Mouse (Mus musculus) midbrain, embryonic 14.5 days (tissue): ENCODE measurements around the gene Phf3. TPM values are rescaled to one million over a fixed set of nuclear protein-coding genes. Genes with fewer than 3 reads are reported as not detected.
"Not testable (repeated sequence)": the region's sequence is repeated elsewhere in the genome, so short reads cannot be mapped to it uniquely, and the experiment has no call there.

Experiments
- ATAC-seq: fragments of 200-750 bp; cut with Nextera tagmentation; 2 replicates; pipeline ENCODE4 v1.8.0; 2017; ENCODE audit warnings: moderate number of reproducible peaks, moderate library complexity; ENCODE audit not compliant: low FRiP score, low TSS enrichment
- DNase-seq: peaks from one replicate; pipeline ENCODE4 v3.0.0-alpha.2; 2015
- H3K27ac ChIP-seq: fragments of 300-500 bp; sonication (generic); replicated peaks from 2 replicates; pipeline ENCODE4 v1.5.1; 2014; ENCODE audit warnings: mild to moderate bottlenecking, low read depth, low read length, moderate library complexity
- H3K27me3 ChIP-seq: fragments of 300-500 bp; sonication (generic); 2 replicates; pipeline ENCODE4 v1.6.1; 2014; ENCODE audit warnings: low read length, control low read depth, mixed read lengths; ENCODE audit not compliant: control insufficient read depth, insufficient read depth
- H3K36me3 ChIP-seq: fragments of 300-500 bp; sonication (generic); 2 replicates; pipeline ENCODE4 v1.6.1; 2014; ENCODE audit warnings: low read length, control low read depth; ENCODE audit not compliant: control insufficient read depth, insufficient read depth
- H3K4me1 ChIP-seq: fragments of 300-500 bp; sonication (generic); 2 replicates; pipeline ENCODE4 v1.6.1; 2014; ENCODE audit warnings: mild to moderate bottlenecking, antibody characterized with exemption, low read length, control low read depth; ENCODE audit not compliant: control insufficient read depth, insufficient read depth
- H3K4me2 ChIP-seq: fragments of 300-500 bp; sonication (generic); 2 replicates; pipeline ENCODE4 v1.6.1; 2014; ENCODE audit warnings: mild to moderate bottlenecking, low read length, moderate library complexity
- H3K4me3 ChIP-seq: fragments of 300-500 bp; sonication (generic); replicated peaks from 2 replicates; pipeline ENCODE4 v1.5.1; 2014; ENCODE audit warnings: low read depth, low read length
- H3K9ac ChIP-seq: fragments of 300-500 bp; sonication (generic); replicated peaks from 2 replicates; pipeline ENCODE4 v1.6.1; 2014; ENCODE audit warnings: mild to moderate bottlenecking, low read length, moderate library complexity
- H3K9me3 ChIP-seq: fragments of 300-500 bp; sonication (generic); 2 replicates; pipeline ENCODE4 v1.6.1; 2016; ENCODE audit warnings: low read length, control low read depth, mixed read lengths; ENCODE audit not compliant: control insufficient read depth
- WGBS: fragments of 180-500 bp; shearing (Covaris S2); extraction: QIAGEN DNeasy Blood & Tissue Kit; methylation state at CpG from one replicate; pipeline ENCODE4 v1.1.7; 2014; 5-methylcytosine and 5-hydroxymethylcytosine counted together
- polyA plus RNA-seq: library from polyadenylated mRNA; unstranded; fragments of >200 nt; fragmentation: Nextera tagmentation; extraction: Ambion mirVana; gene quantifications from 2 replicates; pipeline ENCODE4 v1.2.1, GENCODE M21; 2014

Phf3 gene
- 56.3 and 59.1 TPM in 2 replicates for polyA plus RNA-seq

DNA sequence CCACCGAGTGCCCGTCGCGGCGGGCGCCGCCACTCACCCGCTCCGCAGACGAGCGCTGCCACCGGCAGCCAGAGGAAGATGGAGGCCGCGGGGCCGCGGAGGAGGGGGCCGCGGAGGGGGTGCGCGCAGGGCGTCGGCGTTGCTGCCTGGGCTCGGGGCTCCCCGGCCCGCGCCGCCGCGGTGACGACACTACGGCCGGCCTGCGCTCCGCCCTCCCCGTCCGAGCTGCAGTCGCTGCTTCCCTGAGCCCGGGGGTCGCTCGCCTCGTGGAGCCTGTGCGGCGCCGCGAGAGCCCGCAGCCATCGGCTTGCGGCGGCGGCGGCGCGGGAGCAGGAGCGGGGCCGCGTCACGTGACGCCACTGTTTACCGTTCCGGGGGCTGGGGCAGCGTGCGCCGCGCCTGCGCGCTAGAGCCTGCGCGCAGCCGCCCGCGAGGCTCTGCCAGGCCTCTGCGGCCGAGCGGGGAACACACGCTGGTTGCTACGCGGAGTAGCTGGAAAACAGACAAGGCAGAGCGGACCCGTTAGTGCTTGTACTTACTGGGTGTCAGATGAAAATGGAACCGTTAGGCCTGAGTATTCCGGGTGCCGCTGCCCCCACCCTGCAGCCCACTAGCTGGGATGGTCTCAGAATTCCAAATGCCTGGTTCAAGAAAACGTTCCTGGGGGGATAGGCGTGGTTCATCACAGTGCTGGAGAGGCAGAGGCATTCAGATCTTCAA is at the start of gene Phf3:
Gene Phf3, minus strand, starts transcription at position 381 of the 720 bp plus-strand sequence.
- Histone ChIP-seq H3K4me3 (peak within 1 kb of the TSS; percentile 83), H3K27me3 (no peaks in the 10 kb centered on the region), H3K27ac (peak within 1 kb of the TSS; percentile 99), H3K9me3 (no peaks in the 10 kb centered on the region), H3K36me3 (no peaks in the 10 kb centered on the region), H3K9ac (peak within 1 kb of the TSS; percentile 93), H3K4me1 (peaks cover 10% of the 10 kb centered on the region), H3K4me2 (peak within 1 kb of the TSS; percentile 62)
- WGBS: under 1% methylated on average over 75 of the region's 85 CpGs
- ATAC-seq (peak; percentile 94), DNase-seq (peak; percentile 97)

DNA sequence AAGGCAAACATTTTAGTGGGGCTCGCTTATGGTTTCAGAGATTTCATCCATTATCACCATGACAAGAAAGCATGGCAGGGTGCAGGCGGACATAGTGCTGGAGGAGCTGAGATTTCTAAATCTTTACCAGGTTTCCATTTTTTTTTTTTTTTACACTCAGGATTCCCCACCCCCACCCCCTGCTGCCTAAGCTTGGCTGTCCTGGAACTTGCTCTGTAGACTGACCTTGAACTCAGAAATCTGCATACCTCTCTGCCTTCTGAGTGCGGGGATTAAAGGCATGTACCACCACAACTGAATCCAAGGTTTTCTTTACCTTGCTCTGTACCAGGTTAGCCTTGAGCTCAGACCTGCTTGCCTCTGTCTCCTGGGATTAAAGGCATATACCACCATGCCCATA is 48.5 kb upstream of the Phf3 start:
- Histone ChIP-seq H3K27me3 (no peaks in the 10 kb centered on the region), H3K4me1 (no peaks in the 10 kb centered on the region), H3K27ac (no peak overlapping the region), H3K4me3 (no peak overlapping the region), H3K9me3 (peaks cover 13% of the 10 kb centered on the region), H3K9ac (no peak overlapping the region), H3K36me3 (no peaks in the 10 kb centered on the region), H3K4me2 (no peak overlapping the region)
- 89% methylated on average over 3 of the region's 3 CpGs for WGBS
- no peak for DNase-seq
- no peak for ATAC-seq

DNA sequence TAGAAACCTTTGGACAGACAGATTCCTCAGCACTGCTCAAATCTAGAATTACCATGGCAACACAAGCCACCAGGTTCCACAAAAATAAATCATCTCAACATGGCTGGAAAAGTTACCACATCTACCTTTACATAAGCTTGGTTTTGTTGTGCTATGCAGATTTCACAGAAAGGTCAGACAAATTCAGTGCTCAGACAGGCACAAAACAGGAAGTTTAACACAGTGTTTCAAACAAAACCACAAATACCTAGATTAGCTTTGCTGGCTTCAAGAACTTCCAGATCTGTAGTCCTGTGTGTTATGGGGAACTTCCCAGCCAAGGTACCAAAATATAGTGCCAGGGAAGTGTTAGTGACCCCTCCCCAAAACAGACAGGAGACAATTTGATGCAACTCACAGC is 47.5 kb upstream of the Phf3 start:
- H3K4me2 ChIP-seq: no peak overlapping the region
- H3K27ac ChIP-seq: no peak overlapping the region
- H3K9ac ChIP-seq: no peak overlapping the region
- peaks cover 13% of the 10 kb centered on the region for H3K9me3 ChIP-seq
- H3K4me1 ChIP-seq: no peaks in the 10 kb centered on the region
- ATAC-seq (no peak), DNase-seq (no peak)
- H3K36me3 ChIP-seq: no peaks in the 10 kb centered on the region
- H3K27me3 ChIP-seq: no peaks in the 10 kb centered on the region
- no peak overlapping the region for H3K4me3 ChIP-seq

DNA sequence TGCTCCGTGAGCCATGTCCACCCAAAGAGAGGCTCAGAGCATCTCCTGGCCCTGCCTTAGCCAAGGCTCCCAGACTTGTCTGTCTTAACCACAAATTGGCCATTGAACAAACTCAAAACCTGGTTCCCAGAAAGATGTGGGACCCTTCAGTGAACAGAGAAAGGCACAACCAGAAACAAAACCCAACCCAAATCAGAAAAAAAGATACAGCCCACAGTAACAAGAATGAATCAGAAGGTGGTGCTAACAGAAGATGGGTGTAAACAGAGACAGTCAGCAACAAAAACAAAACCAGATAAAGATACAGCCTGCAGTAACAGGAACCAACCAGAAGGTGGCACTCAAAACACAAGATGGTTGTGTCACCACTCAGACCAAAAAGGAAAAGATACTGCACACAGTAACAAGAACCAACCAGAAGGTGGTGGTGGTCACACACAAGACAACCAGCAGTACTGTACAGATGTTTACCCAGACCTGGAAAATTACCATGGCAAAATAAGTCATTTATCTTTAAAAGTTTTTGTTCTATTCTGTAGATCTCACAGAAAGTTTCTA is 47.0 kb upstream of the Phf3 start:
- Histone ChIP-seq H3K9ac (no peak overlapping the region), H3K36me3 (no peaks in the 10 kb centered on the region), H3K27me3 (no peaks in the 10 kb centered on the region), H3K27ac (no peak overlapping the region), H3K4me1 (no peaks in the 10 kb centered on the region), H3K4me3 (no peak overlapping the region), H3K4me2 (no peak overlapping the region), H3K9me3 (peaks cover 13% of the 10 kb centered on the region)
- no peak for DNase-seq
- 93% methylated on average over 1 of the region's 1 CpGs for WGBS
- no peak for ATAC-seq

DNA sequence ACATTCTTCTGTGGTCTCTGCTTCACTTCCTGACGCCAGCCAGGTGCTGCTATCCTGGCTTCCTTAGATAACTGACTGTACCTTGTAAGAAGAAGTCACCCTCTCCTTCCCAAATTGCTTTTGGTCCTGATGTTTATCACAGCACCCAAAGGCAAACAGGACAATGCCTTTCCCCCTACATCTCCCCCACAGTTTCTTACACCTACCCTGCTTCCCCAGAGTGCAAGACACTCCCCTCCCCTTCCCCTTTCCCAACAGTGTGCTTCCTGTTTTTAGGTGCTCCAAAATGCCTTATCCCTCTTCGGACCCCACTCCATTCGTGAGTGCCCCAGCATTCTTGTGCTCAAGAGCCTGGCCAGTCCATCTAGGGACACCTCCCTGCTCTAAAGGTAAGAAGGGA is 36.5 kb upstream of the Phf3 start:
- DNase-seq: no peak
- WGBS: 76% methylated on average over 3 of the region's 3 CpGs
- H3K4me3 ChIP-seq: no peak overlapping the region
- H3K4me2 ChIP-seq: no peak overlapping the region
- no peaks in the 10 kb centered on the region for H3K36me3 ChIP-seq
- H3K9ac ChIP-seq: no peak overlapping the region
- no peaks in the 10 kb centered on the region for H3K4me1 ChIP-seq
- H3K27ac ChIP-seq: no peak overlapping the region
- H3K27me3 ChIP-seq: no peaks in the 10 kb centered on the region
- no peaks in the 10 kb centered on the region for H3K9me3 ChIP-seq
- no peak for ATAC-seq

DNA sequence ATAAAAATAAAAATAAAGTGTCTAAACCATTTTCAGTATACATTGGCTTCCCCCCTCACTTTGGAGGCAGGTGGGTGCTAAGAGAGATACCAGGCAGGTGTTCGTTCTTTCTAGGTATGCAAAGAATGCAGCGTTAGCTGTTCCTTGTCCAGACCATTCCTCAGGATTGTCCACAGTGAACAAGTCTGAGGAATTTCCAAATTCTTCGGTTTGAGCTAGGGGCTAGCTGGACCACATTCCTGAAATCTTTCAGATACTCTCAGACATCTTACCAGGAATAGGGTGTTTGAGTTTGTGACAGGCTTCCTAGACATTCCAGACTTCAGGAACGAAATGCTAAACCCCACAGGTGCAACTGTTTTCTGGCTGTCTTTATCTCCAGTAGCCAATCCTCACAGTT is 35.1 kb upstream of the Phf3 start:
- no peak overlapping the region for H3K4me2 ChIP-seq
- H3K27ac ChIP-seq: no peak overlapping the region
- DNase-seq (no peak), ATAC-seq (no peak)
- H3K4me3 ChIP-seq: no peak overlapping the region
- no peak overlapping the region for H3K9ac ChIP-seq
- H3K9me3 ChIP-seq: no peaks in the 10 kb centered on the region
- no peaks in the 10 kb centered on the region for H3K36me3 ChIP-seq
- H3K4me1 ChIP-seq: no peaks in the 10 kb centered on the region
- WGBS: 85% methylated on average over 4 of the region's 4 CpGs
- no peaks in the 10 kb centered on the region for H3K27me3 ChIP-seq

DNA sequence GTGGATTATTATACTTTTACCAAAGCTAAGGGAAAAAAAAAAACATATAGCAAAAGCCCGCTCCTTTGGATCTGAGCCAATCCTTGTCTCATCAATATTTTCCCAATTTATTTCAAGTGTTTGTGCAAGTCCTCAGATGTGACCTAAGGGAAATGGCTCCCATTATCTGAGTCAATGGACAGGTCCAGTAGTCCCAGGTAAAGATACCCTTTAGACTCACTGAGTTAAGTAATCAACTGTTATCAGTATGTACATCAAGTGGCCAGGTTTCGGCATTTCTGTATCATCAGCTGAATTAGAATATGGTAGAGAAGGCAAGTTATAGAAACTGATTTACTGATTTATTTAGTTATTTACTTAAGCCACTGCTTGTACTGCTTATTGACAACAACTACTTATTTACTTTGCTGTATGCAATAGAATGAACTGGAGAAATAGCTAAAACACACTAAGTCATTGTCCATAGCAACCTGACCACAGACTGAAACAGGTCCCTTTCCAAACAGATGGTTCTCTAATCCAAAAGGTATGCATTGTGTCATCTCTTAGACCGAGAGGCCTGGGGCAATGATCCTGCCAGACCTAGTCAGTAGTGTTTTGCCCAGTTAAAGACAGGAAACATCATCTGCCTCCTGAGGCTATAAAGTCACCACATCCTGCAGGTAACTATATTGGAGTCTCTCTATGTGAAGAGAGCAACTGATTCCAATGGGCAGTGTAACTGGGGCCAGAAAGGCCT is 29.9 kb upstream of the Phf3 start:
- no peaks in the 10 kb centered on the region for H3K9me3 ChIP-seq
- no peak overlapping the region for H3K27ac ChIP-seq
- 90% methylated on average over 3 of the region's 3 CpGs for WGBS
- ATAC-seq: no peak
- H3K36me3 ChIP-seq: no peaks in the 10 kb centered on the region
- no peak for DNase-seq
- H3K9ac ChIP-seq: no peak overlapping the region
- no peak overlapping the region for H3K4me3 ChIP-seq
- no peaks in the 10 kb centered on the region for H3K27me3 ChIP-seq
- no peaks in the 10 kb centered on the region for H3K4me1 ChIP-seq
- H3K4me2 ChIP-seq: no peak overlapping the region

DNA sequence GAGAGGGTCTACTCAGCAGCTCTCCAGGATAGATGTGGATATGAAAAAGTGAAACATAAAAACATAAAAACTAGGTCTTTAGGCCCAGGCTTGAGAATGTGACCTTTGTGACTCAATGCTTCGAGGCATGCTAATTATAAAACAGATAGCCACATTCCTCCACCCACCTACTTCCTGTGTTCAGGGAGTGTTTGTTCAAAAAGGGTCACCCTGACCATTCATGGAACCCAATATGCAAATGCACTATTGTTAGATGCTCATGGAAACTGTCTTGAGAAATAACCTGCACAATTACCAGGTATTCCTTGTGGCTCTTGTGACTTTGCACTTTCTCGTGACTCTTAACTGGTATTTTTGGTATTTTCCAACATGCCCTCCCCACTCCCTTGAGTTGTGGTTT is 25.0 kb upstream of the Phf3 start:
- Histone ChIP-seq H3K9ac (no peak overlapping the region), H3K27ac (no peak overlapping the region), H3K4me1 (no peaks in the 10 kb centered on the region), H3K4me2 (no peak overlapping the region), H3K9me3 (no peaks in the 10 kb centered on the region), H3K27me3 (no peaks in the 10 kb centered on the region), H3K4me3 (no peak overlapping the region), H3K36me3 (no peaks in the 10 kb centered on the region)
- DNase-seq: no peak
- 91% methylated on average over 2 of the region's 2 CpGs for WGBS
- no peak for ATAC-seq

DNA sequence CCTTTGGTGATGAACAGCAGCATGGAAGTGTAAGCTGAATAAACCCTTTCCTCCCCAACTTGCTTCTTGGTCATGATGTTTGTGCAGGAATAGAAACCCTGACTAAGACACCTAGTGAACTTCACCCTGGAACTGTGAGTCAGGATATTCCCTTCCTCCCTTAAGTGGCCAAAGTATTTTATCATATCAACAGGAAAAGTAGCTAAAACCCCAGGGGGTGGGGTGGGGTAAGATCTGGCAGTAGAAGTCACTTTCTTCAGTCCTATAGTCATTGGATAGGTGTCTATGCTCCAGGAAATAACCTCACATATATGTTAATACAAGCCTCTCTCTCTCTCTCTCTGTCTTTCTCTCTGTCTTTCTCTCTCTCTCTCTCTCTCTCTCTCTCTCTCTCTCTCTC is 21.6 kb upstream of the Phf3 start:
- H3K36me3 ChIP-seq, H3K27ac ChIP-seq, H3K27me3 ChIP-seq, ATAC-seq, H3K4me2 ChIP-seq, H3K4me1 ChIP-seq, H3K9me3 ChIP-seq, H3K4me3 ChIP-seq, DNase-seq, H3K9ac ChIP-seq: not testable (repeated sequence)
